Mouse (Mus musculus) MN1 (cell line): ENCODE results near the gene Pfkl.
"Not testable (repeated sequence)": the region's sequence is repeated elsewhere in the genome, so short reads cannot be mapped to it uniquely, and the experiment has no call there.

Source experiments
- DNase-seq: peaks from one replicate; pipeline ENCODE4 v3.0.0-alpha.2; 2016; ENCODE audit warnings: low spot score

Pfkl gene

GRCm38 (mm10) chr10:78011116-78011515, 1.2 kb upstream of the Pfkl start:
- DNase-seq: not testable (repeated sequence)

DNA sequence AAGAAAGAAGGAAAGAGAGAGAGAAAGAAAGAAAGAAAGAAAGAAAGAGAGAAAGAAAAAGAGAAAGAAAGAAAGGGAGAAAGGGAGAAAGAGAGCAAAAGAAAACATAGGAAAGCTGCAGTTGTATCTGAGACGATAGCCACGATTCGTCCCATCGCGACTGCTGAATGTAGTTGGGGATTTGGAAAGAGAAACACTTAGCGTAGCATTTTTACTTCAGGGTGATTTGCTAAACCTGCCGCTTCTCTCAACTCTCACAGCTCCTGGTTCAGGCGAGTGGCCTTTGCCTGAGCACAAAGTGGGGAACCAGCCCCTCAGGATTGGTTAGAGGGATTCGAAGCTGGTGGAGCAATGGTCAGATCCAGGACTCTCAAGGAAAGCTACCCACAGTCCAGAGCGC, 452 bp upstream of the Pfkl start:
- peak; percentile 55 for DNase-seq

DNA sequence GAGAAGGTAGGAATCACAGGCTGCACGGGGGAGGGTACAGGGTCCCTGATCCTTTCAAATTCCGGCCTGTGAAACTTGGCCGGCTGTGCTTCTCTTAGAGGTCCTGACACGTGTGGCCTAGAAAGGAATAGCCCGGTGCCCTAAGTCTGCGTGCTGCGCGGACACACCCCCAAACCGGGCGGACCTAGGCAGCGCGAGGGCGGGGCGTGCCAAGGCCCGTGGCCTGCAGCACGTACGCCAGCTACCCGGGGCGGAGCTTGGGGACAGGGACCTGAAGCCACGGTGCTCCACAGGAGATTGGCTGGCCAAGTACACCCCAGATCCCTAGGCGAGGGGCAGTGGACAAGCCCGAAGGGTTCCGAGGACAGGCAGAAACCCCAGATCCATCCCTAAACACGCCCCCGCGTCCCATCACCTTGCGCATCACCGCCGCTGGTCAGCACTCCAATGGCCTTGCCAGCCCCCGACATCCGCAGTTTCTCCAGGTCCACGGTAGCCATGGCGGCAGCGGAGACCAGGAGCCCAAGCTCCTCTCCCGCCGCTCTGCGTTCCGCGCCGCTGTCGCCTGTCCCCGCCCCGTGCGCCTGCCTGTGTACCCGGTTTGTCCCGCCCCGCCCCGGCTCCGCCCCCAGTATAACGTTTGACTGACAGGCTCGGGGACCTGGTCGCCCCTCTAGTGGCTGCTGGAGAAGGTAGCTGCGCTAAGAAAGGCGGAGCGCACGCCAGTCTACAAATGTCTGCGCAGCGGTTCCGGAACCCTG, 519 bp downstream of the Pfkl start:
- peak; percentile 97 for DNase-seq

DNA sequence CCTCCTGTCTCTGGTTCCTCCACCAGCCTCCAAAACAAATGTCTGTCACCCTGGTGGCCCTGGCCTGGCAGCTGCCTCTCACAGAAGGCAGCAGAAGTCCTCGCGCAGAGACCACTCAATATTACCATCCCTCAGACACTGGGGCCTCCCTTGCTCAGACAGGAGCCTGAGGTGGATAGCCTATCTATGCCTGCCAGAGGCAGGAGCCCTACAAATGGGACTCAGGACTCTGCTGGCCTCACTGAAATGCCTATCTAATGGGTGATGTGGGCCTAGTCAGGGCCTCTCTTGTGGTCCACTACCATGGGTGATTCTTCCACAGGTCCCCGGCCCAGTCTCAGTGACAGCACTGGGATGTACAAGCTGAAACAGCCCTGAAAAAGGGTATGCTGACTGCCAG, 1.7 kb downstream of the Pfkl start:
- DNase-seq: no peak

- DNase-seq: no peak
These were observed 2.7 kb downstream of the Pfkl start for GRCm38 (mm10) chr10:78007203-78007602.

DNA sequence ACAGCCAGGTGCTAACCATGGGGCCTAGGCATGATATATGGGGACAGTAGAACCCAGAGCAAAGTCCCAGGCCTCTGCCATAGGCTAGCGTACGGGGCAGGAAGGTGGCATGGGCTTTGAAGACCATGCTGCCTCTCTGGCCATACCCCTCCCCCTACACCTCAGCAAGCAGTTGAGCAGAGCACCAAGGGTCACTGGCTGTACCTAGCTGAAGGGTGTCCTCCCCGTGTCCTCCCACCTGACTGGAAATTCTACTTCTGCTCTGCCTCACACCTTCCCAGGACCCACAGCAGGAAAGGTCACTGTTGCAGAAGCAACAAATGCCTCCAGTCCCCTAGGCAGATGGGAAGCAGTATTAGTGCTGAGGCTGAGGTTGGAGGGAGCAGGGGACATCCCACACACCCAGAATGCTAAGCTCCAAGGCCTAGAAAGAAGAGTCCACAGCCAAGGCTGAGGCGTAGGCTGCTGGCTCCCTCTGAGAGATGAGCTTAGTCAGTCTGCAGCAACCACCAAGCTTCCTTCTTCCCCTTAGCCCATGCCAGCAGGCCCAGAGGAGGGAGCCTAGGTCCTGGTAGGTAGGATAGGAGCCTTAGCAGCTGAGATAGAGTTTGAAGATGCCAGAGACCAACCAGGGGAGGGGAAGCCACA, 4.0 kb downstream of the Pfkl start:
- no peak for DNase-seq

DNA sequence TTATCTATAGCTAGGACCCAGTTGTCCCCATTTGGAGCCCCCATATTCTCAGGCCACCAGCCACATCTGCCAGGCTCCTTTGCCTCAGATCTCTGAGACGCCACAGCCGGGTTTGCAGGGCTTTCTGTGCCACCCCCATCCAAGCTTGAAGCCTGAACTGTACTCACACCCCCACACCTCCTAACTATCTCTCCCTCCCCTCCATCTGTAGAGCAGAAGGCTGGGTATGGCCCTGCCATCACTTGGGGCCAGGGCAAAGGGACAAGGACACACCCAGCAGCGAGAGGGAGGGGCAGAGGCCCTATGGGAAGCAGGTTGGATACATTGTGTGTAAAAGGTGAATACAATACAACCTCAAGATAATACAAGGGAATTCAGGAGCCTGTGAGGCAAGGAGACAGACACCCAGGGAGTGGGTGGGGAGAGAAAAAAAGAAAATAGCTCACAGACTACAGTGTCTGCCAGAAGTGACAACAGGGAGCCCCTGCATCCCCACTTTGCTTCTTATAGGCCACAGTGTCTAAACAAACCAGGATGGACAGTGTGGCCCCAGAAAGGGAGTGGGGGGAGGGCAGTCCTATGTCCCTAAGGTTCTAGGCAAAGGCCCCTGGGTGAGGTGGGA, 5.3 kb downstream of the Pfkl start:
- DNase-seq: no peak

DNA sequence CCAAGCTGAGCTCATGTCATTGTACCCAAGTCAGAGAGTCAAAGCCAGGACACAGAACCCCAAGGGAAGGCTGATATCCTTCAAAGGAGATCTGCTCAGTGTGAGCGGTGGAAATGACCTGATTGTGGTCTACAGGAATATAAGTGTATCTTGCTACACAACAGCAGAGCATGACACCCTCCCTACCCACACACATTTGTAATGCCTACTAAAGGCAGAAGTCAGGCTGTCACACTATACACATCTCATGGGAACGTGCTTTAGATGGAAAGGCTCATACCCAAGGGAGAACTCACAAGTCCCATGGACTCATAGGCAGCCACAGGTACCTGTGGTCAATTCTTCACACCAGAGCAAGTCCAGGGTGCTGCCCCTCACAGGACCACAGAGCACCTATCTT, 7.6 kb downstream of the Pfkl start:
- no peak for DNase-seq

DNA sequence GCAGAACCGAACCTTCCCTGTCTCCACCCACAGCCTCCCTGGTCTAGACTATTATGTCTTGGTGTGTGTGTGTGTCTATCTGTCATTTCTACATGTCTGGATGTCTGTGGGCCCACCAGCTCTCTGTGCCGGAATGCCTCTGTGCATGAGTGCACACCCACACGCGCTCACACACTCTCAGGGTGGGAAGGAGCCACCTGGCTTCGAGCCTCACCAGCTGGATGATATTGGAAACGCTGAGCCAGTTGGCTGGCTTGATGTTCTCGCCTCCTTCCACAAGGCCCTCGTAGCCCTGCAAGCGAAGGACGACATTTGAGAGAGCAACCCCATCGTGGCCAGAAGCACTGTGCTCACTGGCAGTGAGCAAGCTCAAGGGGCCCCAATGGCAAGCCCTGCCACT, 8.1 kb downstream of the Pfkl start:
- DNase-seq: no peak

GRCm38 (mm10) chr10:78000200-78000599, 9.7 kb downstream of the Pfkl start:
- no peak for DNase-seq

GRCm38 (mm10) chr10:77995639-77996038, 14.2 kb downstream of the Pfkl start:
- no peak for DNase-seq

DNA sequence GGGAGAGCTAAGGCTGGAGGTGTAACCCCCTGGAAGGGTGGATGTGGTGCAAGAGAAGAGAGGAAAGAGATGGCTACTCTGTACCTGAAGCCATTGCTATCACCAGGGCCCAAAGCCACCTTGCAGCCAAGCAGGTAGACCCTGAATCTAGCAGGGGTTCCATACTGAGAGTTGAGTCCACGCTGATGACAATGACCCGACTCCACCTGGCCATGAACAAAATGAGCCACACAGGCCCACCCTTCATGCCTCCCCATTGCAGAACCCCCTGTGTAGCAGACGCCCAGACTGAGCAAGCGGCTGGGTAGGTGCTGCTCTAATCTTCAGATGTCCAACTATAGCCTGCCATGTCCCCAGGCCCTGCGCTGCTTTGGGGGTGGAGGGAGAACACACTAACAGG, 24.1 kb downstream of the Pfkl start:
- no peak for DNase-seq

- peak; percentile 92 for DNase-seq
These were observed 25.2 kb downstream of the Pfkl start for GRCm38 (mm10) chr10:77984660-77985059.

DNA sequence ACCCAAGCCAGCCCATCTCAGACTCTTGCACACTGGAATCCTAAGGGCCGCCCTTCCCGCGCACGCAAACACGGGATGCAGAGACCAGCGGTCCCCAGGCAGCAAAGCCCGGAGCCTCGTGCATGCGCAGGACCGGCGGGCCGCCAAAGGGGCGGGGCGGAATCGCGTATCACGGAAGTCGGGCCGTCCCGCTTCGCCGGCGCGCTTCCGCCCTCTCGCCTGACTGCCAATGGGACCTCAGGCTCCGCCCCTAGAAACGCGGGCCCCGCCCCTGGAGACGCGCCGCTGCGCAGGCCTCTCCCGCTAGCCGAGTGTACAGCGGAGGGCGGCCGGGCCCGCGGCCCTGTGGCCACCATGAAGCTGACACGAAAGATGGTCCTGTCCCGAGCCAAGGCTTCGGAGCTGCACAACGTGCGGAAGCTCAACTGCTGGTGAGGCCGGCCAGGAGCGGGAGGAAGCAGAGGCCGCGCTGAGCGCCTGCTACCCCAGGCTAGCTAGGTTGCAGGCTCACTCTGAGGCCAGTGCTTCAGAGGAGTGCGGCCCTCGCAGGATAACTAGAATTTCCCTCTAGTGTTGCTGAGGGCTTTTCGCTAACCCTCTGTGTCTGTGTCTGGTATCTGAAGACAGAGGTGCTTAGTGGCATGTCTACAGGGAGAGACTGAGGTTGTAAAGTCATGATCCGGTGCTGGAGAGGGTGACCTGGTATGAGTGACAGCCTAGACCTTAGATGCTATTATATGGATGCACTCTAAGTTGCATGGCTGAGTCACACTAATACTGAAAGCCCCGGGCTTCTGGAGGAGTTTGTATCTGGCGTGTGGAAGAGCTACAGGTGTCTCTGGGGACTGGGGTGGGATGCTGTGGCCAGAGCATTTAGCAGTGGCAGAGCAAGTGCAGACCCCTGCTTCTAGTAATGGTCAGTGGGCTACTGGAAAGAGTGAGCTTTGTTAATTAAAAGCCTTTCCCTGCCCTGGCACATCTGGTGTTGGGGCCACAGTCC, 31.2 kb downstream of the Pfkl start, which contains the start of gene 1810043G02Rik:
Gene 1810043G02Rik (plus strand): TSS at position 174 of the 1,000 bp plus-strand sequence.
- DNase-seq: peak; percentile 100

- DNase-seq: peak; percentile 67
These were observed 33.3 kb downstream of the Pfkl start for GRCm38 (mm10) chr10:77976458-77977150.

GRCm38 (mm10) chr10:77975653-77976052, 34.2 kb downstream of the Pfkl start:
- DNase-seq: peak; percentile 24

- peak; percentile 21 for DNase-seq
These were observed 35.1 kb downstream of the Pfkl start for GRCm38 (mm10) chr10:77974811-77975210.

GRCm38 (mm10) chr10:77974323-77974722, 35.6 kb downstream of the Pfkl start:
- DNase-seq: no peak

DNA sequence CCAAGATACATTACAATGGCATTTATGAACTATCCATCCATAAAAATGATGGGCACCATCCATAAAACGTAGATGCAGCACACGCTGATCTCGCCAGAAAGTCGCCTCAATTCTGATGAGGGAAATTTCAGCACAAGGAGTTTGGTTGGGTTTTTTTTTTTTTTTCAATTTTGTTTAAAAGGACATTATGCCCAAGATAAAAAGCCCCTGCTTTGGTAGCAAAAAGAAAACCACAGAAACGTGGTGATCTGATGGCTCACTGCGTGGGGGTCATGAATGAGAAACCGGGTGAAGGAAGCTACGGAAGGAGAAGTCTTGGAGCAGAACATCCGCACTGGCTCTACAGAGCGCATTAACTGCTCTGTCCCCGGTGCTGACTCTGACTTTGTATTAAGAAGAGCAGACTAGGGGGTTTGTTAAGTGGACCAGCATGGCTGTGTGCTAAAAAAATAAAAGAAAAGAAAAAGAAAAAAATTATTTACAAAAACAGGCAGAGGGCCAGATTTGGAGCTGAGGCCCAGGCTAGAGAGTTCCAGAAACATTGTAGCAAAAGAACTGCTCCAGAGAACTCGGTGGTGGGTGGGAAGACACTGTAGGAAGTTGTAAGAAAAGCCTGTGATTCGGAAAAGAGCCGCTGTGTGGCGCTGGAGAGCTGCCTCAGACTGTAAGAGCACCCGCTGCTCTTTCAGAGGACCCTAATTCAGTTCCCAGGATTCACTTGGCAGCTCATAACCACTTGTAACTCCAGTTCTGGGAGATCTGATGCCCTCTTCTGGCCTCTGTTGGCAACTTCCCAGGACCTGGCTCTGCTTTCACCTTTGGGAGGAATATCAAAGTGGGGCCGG, 38.0 kb downstream of the Pfkl start:
- DNase-seq: no peak

GRCm38 (mm10) chr10:77971191-77971590, 38.7 kb downstream of the Pfkl start:
- peak; percentile 58 for DNase-seq
